Mouse (Mus musculus) megakaryocyte, embryonic 14.5 days (primary cell): ENCODE measurements around the gene Tenm1.

Source experiments
- FLI1 ChIP-seq: IDR thresholded peaks from 2 replicates; pipeline ENCODE4 v1.6.1; 2012; ENCODE audit warnings: low read length, inconsistent platforms, mixed read lengths
- GATA1 ChIP-seq: IDR thresholded peaks from 3 replicates; pipeline ENCODE4 v1.6.1; 2012; ENCODE audit warnings: mixed read lengths, low read length, inconsistent platforms, borderline replicate concordance

- no peak for TF ChIP-seq GATA1
- no peak for TF ChIP-seq FLI1
Observed at GRCm38 (mm10) chrX:42580521-42580920, 848.4 kb downstream of the Tenm1 start.
